In the genomic region with DNA sequence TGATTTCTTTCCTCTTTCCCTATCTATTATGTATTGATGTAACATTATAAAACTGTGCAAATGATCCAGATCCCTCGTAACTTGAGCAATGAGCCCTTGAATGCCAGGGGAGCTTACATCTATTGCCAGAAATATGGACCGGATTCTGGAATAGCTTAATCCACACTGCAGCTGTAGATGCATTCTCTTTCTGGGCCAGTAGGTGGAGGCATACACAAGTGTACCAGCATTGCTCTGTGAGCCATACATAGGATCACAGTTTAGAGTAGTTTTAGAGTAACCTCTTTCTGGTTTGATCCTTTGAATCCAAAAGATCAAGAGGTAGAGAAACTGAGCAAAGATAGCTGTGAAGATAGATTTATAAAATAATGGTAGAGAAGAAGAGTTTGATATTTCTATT, we compare ENCODE assay signal across 7 mouse cellular contexts. TPM values are rescaled to one million over a fixed set of nuclear protein-coding genes. Genes with fewer than 3 reads are reported as not detected.
DNase-seq lines count a peak whose midpoint lies in the region.

No protein-coding gene starts in this region.

- peak; percentile 5 for DNase-seq in 3134 (ENCODE audit: extremely low read depth, insufficient read length, low spot score)
- DNase-seq in 3T3-L1 (ENCODE audit: low read depth, low spot score), result peak; percentile 81
- DNase-seq in adrenal gland, postnatal 25 days, result peak; percentile 23
- peak; percentile 43 for DNase-seq in forelimb bud, embryonic 11.5 days (ENCODE audit: low read depth, low spot score)
- DNase-seq in kidney, postnatal 25 days, result peak; percentile 40 to 68
- peak; percentile 61 for DNase-seq in lung, postnatal 10 days
- DNase-seq in right cerebral cortex, postnatal 10 days (ENCODE audit: low spot score in 2 of 2), result peak; percentile 64 to 77

RNA-seq across cellular contexts. Expression of a gene that starts 49.0 kb away (rescaled TPM):
- not detected in 2 replicates for total RNA-seq in adrenal gland, postnatal 25 days (2021)

Comparison
In these comparisons a context has a peak if more than half of its experiments do, and no peak if none do; other contexts are left out.
1. Peak in every context shown above with its lines: DNase-seq.
2. DNase-seq: peak in every context shown above with its lines; median percentile 81 in 3T3-L1; 70 in right cerebral cortex, postnatal 10 days; 61 in lung, postnatal 10 days; 54 in kidney, postnatal 25 days; 43 in forelimb bud, embryonic 11.5 days; 23 in adrenal gland, postnatal 25 days; 5 in 3134.